Mouse (Mus musculus) stomach, postnatal 0 days (tissue): ENCODE measurements around the gene Igsf6.

Experiments
- CTCF ChIP-seq: IDR thresholded peaks from 2 replicates; pipeline ENCODE4 v1.5.1; 2016; ENCODE audit warnings: antibody characterized with exemption, low read depth, mild to moderate bottlenecking, moderate library complexity
- EP300 ChIP-seq: optimal IDR thresholded peaks from 2 replicates; pipeline ENCODE3; 2016; ENCODE audit warnings: antibody characterized with exemption

DNA sequence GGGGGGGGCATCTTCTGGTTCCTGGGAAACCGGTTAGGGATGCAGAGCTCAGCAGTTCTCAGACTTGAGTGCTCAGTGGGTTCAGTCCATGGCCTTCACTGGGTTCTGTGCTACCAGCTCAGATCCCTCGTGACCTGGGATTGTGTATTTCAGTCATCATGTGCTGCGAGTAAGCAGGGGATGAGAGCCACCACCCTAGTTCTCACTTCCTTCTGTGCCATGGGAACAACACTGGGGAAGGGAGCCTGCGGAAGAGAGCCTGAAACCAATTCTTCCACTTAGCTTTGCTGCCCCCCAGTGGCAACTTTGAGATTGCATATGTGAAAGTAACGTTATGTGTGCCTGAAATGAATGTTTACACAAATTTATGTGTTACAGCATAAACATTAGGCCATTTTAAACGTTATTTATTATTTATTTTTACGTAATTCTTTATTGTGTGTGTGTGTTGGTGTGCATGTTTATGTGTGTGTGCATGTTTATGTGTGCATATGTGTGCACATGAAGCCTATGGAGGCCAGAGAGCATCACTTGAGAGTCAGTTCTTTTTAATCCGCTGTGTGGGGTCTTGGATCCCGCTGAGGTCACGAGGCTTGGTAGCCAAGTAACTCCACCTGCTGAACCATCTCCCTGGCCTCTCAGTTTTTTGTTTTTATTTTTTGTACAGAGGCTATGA, 45.9 kb upstream of the Igsf6 start:
- TF ChIP-seq CTCF (peak; percentile 96), EP300 (no peak)
